Comparison of ENCODE assay signal across 24 mouse cellular contexts in the genomic region with DNA sequence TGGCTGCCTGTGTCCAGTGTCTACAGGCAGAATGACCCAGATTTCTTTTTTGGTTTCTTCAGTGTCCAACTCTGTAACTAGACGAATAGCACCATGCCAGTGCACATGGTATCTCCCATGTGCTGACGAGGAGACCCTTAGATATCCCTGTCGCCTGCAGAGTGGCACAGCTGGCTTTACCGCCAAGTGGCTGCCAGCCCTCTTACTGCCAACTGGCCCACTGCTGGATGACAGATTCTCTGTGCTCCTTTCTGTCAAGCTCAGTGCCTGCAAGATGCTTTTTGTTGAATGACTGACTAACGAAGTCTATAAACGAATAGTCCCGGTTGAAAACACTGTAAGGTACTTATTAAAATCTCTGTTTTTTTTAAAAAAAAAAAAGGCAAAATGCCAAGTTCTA.
DNase-seq lines count a peak whose midpoint lies in the region; ATAC-seq and TF ChIP-seq lines count a peak whose summit lies in the region.
"Had no signal": no experiment of that assay in that cellular context is flagged by ENCODE, and none has a peak within 500 bp of the region (broad histone marks: within the 10 kb centered on the region; RNA-seq: fewer than 3 reads in every experiment).

No protein-coding gene starts in this region.

- H3K4me2 ChIP-seq in forebrain, embryonic 16.5 days (ENCODE audit: low read length), result no peak overlapping the region
- H3K4me2 ChIP-seq in hindbrain, postnatal 0 days (ENCODE audit: low read depth, low read length), result no peak overlapping the region
- H3K4me2 ChIP-seq in hindbrain, embryonic 16.5 days (ENCODE audit: low read length), result no peak overlapping the region
- H3K4me2 ChIP-seq in midbrain, postnatal 0 days (ENCODE audit: low read depth, low read length, poor library complexity, severe bottlenecking), result no peak overlapping the region
- no peak overlapping the region for H3K4me2 ChIP-seq in midbrain, embryonic 14.5 days (ENCODE audit: low read length)
- H3K4me2 ChIP-seq: embryonic facial prominence, embryonic 15.5 days; heart, embryonic 13.5 days; hindbrain, embryonic 14.5 days; limb, embryonic 13.5 days; liver, embryonic 12.5 days; midbrain, embryonic 11.5 days; stomach, embryonic 15.5 days had no signal

- H3K4me3 ChIP-seq in forebrain, embryonic 16.5 days (replicated peaks; ENCODE audit: low read length), result no peak overlapping the region
- H3K4me3 ChIP-seq in forebrain, embryonic 10.5 days, result no peak overlapping the region
- no peak overlapping the region for H3K4me3 ChIP-seq in hindbrain, postnatal 0 days (ENCODE audit: low read length)
- no peak overlapping the region for H3K4me3 ChIP-seq in hindbrain, embryonic 16.5 days (ENCODE audit: low read length)
- no peak overlapping the region for H3K4me3 ChIP-seq in midbrain, postnatal 0 days (ENCODE audit: low read depth, low read length)
- H3K4me3 ChIP-seq in midbrain, embryonic 14.5 days (replicated peaks; ENCODE audit: low read depth, low read length), result no peak overlapping the region
- H3K4me3 ChIP-seq: embryonic facial prominence, embryonic 15.5 days; heart, embryonic 13.5 days; limb, embryonic 13.5 days; liver, embryonic 12.5 days; stomach, embryonic 15.5 days had no signal

- no peak for TF ChIP-seq POLR2A in brain, embryonic 14.5 days (IDR thresholded peaks at IDR 0.05; ENCODE audit: borderline replicate concordance, extremely low read depth, insufficient read depth, insufficient read length, poor library complexity, severe bottlenecking)

- no peak for TF ChIP-seq CTCF in hindbrain, postnatal 0 days (IDR thresholded peaks at IDR 0.05; ENCODE audit: low read depth)
- TF ChIP-seq CTCF in midbrain, postnatal 0 days (IDR thresholded peaks at IDR 0.05), result no peak
- TF ChIP-seq CTCF in brain, embryonic 14.5 days (IDR thresholded peaks at IDR 0.05; ENCODE audit: borderline replicate concordance, extremely low read depth, insufficient read depth, insufficient read length), result no peak

- H3K36me3 ChIP-seq in forebrain, embryonic 16.5 days (ENCODE audit: control insufficient read depth, insufficient read depth), result no peaks in the 10 kb centered on the region
- no peaks in the 10 kb centered on the region for H3K36me3 ChIP-seq in forebrain, embryonic 10.5 days (replicated peaks)
- H3K36me3 ChIP-seq in hindbrain, postnatal 0 days (ENCODE audit: insufficient read depth, low read length), result no peaks in the 10 kb centered on the region
- no peaks in the 10 kb centered on the region for H3K36me3 ChIP-seq in hindbrain, embryonic 16.5 days (ENCODE audit: control insufficient read depth, insufficient read depth, low read length)
- H3K36me3 ChIP-seq in midbrain, postnatal 0 days (ENCODE audit: insufficient read depth, low read length), result no peaks in the 10 kb centered on the region
- no peaks in the 10 kb centered on the region for H3K36me3 ChIP-seq in midbrain, embryonic 14.5 days (ENCODE audit: control insufficient read depth, insufficient read depth, low read length)
- H3K36me3 ChIP-seq: embryonic facial prominence, embryonic 15.5 days; heart, embryonic 13.5 days; limb, embryonic 13.5 days; liver, embryonic 12.5 days; stomach, embryonic 15.5 days had no signal

- H3K4me1 ChIP-seq in forebrain, embryonic 16.5 days (replicated peaks; ENCODE audit: control insufficient read depth, insufficient read depth, low read length), result peaks cover 2% of the 10 kb centered on the region; the same call in 1 of the 2 replicates
- H3K4me1 ChIP-seq in forebrain, embryonic 10.5 days, result peaks cover 28% of the 10 kb centered on the region
- 0 out of 2 replicates have a peak, but pooled peaks cover 3% of the 10 kb centered on the region for H3K4me1 ChIP-seq in hindbrain, postnatal 0 days (ENCODE audit: insufficient read depth, low read length)
- no peaks in the 10 kb centered on the region; the same call in 1 of the 2 replicates for H3K4me1 ChIP-seq in hindbrain, embryonic 16.5 days (ENCODE audit: control insufficient read depth, insufficient read depth, low read depth, low read length)
- H3K4me1 ChIP-seq in midbrain, postnatal 0 days (ENCODE audit: insufficient read depth, low read length), result no peaks in the 10 kb centered on the region
- H3K4me1 ChIP-seq in midbrain, embryonic 14.5 days (ENCODE audit: control insufficient read depth, insufficient read depth, low read length), result peaks cover 10% of the 10 kb centered on the region
- H3K4me1 ChIP-seq: stomach, embryonic 15.5 days had no signal

- no peaks in the 10 kb centered on the region for H3K9me3 ChIP-seq in forebrain, embryonic 16.5 days (ENCODE audit: control insufficient read depth, low read length)
- H3K9me3 ChIP-seq in forebrain, embryonic 10.5 days, result no peaks in the 10 kb centered on the region; the same call in 1 of the 2 replicates
- H3K9me3 ChIP-seq in hindbrain, postnatal 0 days (ENCODE audit: low read length), result no peaks in the 10 kb centered on the region
- H3K9me3 ChIP-seq in hindbrain, embryonic 16.5 days (ENCODE audit: control insufficient read depth, low read length), result no peaks in the 10 kb centered on the region
- no peaks in the 10 kb centered on the region for H3K9me3 ChIP-seq in midbrain, postnatal 0 days (ENCODE audit: low read length)
- no peaks in the 10 kb centered on the region for H3K9me3 ChIP-seq in midbrain, embryonic 14.5 days (ENCODE audit: control insufficient read depth, low read length)
- H3K9me3 ChIP-seq: embryonic facial prominence, embryonic 15.5 days; G1E; heart, embryonic 13.5 days; limb, embryonic 13.5 days; liver, embryonic 12.5 days; stomach, embryonic 15.5 days had no signal

- no peak for DNase-seq in forebrain, embryonic 10.5 days (ENCODE audit: extremely low spot score, low spot score)
- peak; percentile 54 for DNase-seq in hindbrain, postnatal 0 days (ENCODE audit: low spot score)
- DNase-seq in midbrain, postnatal 0 days (ENCODE audit: low spot score), result peak; percentile 46
- DNase-seq in midbrain, embryonic 14.5 days, result no peak
- DNase-seq in brain, embryonic 14.5 days (ENCODE audit: low read depth), result peak; percentile 71
- DNase-seq: adrenal gland, postnatal 36 days; B cell, adult 2 months; cerebellum, adult 8-10 months; gastrocnemius, postnatal 10 days; lung, adult 2 months; lung, postnatal 14 days; thymus, postnatal 25 days had no signal

- no peak overlapping the region for H3K9ac ChIP-seq in forebrain, embryonic 16.5 days (replicated peaks; ENCODE audit: low read depth, low read length)
- H3K9ac ChIP-seq in hindbrain, postnatal 0 days (replicated peaks; ENCODE audit: low read length), result no peak overlapping the region
- no peak overlapping the region for H3K9ac ChIP-seq in hindbrain, embryonic 16.5 days (ENCODE audit: low read depth, low read length)
- no peak overlapping the region for H3K9ac ChIP-seq in midbrain, postnatal 0 days (replicated peaks; ENCODE audit: low read length, poor library complexity, severe bottlenecking)
- no peak overlapping the region for H3K9ac ChIP-seq in midbrain, embryonic 14.5 days (replicated peaks; ENCODE audit: low read length)
- H3K9ac ChIP-seq: embryonic facial prominence, embryonic 15.5 days; heart, embryonic 13.5 days; hindbrain, embryonic 14.5 days; limb, embryonic 13.5 days; liver, embryonic 12.5 days; stomach, embryonic 15.5 days had no signal

- WGBS in forebrain, embryonic 16.5 days, result 23% methylated on average over 7 of the region's 7 CpGs
- WGBS in forebrain, embryonic 10.5 days, result 92% methylated on average over 7 of the region's 7 CpGs
- WGBS in hindbrain, postnatal 0 days, result 34% methylated on average over 7 of the region's 7 CpGs
- 46% methylated on average over 7 of the region's 7 CpGs for WGBS in hindbrain, embryonic 16.5 days
- 53% methylated on average over 7 of the region's 7 CpGs for WGBS in midbrain, postnatal 0 days
- 79% methylated on average over 7 of the region's 7 CpGs for WGBS in midbrain, embryonic 14.5 days

- H3K27ac ChIP-seq in forebrain, embryonic 16.5 days (ENCODE audit: low read length), result no peak overlapping the region
- no peak overlapping the region for H3K27ac ChIP-seq in forebrain, embryonic 10.5 days
- H3K27ac ChIP-seq in hindbrain, postnatal 0 days, result no peak overlapping the region
- H3K27ac ChIP-seq in hindbrain, embryonic 16.5 days (ENCODE audit: low read depth, low read length), result no peak overlapping the region; the same call in 1 of the 2 replicates
- H3K27ac ChIP-seq in midbrain, postnatal 0 days (ENCODE audit: low read depth, low read length), result no peak overlapping the region
- no peak overlapping the region for H3K27ac ChIP-seq in midbrain, embryonic 14.5 days (replicated peaks; ENCODE audit: low read depth, low read length)
- H3K27ac ChIP-seq: embryonic facial prominence, embryonic 15.5 days; heart, embryonic 13.5 days; hindbrain, embryonic 14.5 days; limb, embryonic 13.5 days; liver, embryonic 12.5 days; stomach, embryonic 15.5 days had no signal

- ATAC-seq in forebrain, embryonic 16.5 days, result peak; percentile 46; the same call in 1 of the 2 replicates
- ATAC-seq in hindbrain, postnatal 0 days, result peak; percentile 57
- ATAC-seq in hindbrain, embryonic 16.5 days, result no peak
- ATAC-seq in midbrain, postnatal 0 days (ENCODE audit: low FRiP score), result no peak
- no peak for ATAC-seq in midbrain, embryonic 14.5 days (ENCODE audit: low FRiP score, low TSS enrichment)
- ATAC-seq: liver, embryonic 12.5 days; Patski had no signal

- H3K27me3 ChIP-seq in forebrain, embryonic 16.5 days (replicated peaks; ENCODE audit: control insufficient read depth, insufficient read depth, low read length), result no peaks in the 10 kb centered on the region
- no peaks in the 10 kb centered on the region for H3K27me3 ChIP-seq in forebrain, embryonic 10.5 days (ENCODE audit: poor library complexity, severe bottlenecking)
- H3K27me3 ChIP-seq in hindbrain, postnatal 0 days (ENCODE audit: insufficient read depth, low read length), result no peaks in the 10 kb centered on the region
- no peaks in the 10 kb centered on the region for H3K27me3 ChIP-seq in hindbrain, embryonic 16.5 days (replicated peaks; ENCODE audit: control insufficient read depth, insufficient read depth, low read length)
- no peaks in the 10 kb centered on the region for H3K27me3 ChIP-seq in midbrain, postnatal 0 days (ENCODE audit: insufficient read depth, low read length)
- H3K27me3 ChIP-seq in midbrain, embryonic 14.5 days (ENCODE audit: control insufficient read depth, insufficient read depth, low read length), result no peaks in the 10 kb centered on the region
- H3K27me3 ChIP-seq: CH12.LX; embryonic facial prominence, embryonic 15.5 days; heart, embryonic 13.5 days; limb, embryonic 13.5 days; liver, embryonic 12.5 days; Patski; stomach, embryonic 15.5 days had no signal

Comparison
In these comparisons a context has a peak if more than half of its experiments do, and no peak if none do; other contexts are left out.
1. ATAC-seq: peak in forebrain, embryonic 16.5 days (single experiment) and hindbrain, postnatal 0 days (single experiment); none in hindbrain, embryonic 16.5 days (single experiment), midbrain, postnatal 0 days (single experiment) and midbrain, embryonic 14.5 days (single experiment).
2. DNase-seq: peak in hindbrain, postnatal 0 days (single experiment), midbrain, postnatal 0 days (single experiment) and brain, embryonic 14.5 days (single experiment); none in forebrain, embryonic 10.5 days (single experiment) and midbrain, embryonic 14.5 days (single experiment).